Mouse (Mus musculus) adipocyte (in vitro differentiated cells): ENCODE data around the gene Gm17949.

Experiments used
- DNase-seq: peaks from one replicate; pipeline ENCODE4 v3.0.0-alpha.2; 2016; ENCODE audit warnings: low spot score

The Gm17949 gene

DNA sequence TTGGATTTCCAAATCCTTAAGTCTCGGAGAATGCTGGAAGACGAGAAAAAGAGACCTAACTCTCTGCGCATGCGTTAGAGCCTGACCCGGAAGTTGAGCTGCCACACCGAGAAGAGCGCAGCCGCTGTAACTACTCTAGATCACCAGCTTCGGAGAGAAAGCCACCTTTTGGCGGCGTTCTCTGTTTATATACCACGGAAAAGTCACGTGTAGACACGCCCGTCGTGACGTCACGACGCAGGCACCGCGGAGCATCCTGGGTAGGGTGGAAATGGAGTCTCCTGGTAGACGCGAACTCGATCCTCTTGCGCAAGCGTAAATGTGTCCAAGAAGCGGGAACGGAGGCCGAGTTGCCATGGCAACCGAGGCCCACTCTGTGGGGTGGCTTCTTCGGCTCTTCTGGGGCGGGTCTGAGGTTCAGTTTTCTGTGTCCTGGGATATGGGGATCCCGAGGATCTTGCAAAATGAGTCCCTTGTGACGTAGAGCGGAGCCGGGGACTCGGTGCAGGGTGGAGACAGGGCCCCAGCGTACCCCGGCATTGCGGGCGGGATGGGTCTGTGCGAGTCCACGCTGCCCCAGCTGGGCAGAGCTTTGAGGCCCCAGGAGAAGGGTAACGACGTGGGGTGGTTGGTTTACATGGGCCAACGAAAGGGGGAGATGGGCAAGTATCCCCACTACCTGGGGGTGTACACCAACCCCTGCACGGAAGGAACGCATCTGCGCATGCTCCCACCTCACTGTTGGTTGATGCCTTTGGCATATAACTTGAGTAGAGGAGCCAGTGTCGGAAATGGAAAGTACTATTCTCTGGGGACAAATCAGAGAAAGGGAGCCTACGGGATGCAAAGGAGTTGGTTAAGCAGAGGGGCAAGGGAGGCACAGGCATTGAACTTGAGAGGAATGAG lies at the start of gene Gm17949, which contains the start of gene Gtf2f1:
Gene Gm17949, plus strand, starts transcription at position 234 of the 906 bp plus-strand sequence.
Gene Gtf2f1, minus strand, starts transcription at position 53 of the 906 bp plus-strand sequence.
- DNase-seq, result peak; percentile 100

DNA sequence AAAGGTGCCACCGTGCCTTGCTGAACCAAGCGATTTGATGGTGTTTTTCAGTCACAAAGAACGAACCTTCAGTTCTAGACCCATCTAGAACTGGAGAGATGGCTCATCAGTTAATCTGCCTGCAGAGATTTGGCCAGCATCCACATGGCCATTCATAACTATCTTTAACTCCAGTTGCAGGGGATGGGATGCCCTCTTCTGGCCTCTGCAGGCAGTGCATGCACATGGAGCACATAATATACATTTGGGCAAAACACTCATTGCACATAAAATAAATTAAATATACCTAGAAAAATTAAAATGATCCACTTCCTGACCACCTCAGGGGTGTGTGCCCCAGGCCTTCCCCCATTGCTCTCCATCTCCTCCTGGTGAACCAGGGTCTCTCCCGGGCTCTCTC lies 49.4 kb upstream of the Gm17949 start:
- no peak for DNase-seq

DNA sequence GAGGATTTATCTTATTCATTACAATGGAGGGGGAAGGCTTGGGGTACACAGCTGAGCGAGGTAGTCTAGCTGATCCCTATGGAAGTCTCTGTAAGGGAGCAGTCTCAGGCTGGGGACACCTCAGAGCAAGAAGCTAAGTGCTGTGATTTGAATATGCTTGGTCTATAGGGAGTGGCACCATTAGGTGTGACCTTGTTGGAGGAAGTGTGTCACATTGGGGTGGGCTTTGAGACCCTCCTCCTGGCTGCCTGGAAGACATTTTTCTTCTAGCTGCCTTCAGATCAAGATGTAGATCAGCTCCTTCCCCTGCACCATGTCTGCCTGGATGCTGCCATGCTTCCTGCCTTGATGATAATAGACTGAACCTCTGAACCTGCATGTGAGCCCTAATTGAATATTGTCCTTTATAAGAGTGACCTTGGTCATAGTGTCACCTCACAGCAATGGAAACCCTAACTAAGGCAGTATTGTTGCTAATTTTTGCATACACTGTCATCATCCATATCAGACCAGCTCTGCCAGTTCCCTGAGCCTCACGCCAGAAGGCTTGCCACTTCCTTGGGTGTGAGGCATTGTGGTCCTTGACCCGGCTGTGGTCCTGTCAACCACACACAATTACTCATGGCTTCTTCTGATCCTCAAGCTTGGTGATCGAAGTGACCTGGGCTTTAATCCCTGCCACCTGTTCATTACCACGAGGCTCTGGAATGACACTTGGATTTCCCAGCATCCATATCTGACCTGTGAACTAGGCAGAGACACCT lies 48.4 kb upstream of the Gm17949 start:
- no peak for DNase-seq

DNA sequence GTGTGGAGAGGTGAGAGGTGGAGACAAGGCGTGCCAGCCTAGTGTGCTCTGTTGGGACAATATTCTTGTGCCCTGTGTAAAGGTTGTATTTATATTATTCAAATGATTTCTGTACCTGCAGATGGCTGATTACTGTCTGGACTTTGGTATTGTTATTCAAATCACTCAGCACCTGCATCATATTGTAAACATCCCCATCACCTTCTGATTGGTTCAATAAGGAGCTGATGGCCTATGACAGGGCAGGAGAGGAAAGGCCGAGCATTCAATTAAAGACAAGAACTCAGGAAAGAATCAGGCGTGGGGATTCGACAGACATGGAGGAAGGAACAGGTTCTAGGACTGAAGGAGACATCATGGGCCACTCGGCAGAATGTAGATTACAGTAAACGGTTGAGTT lies 47.6 kb upstream of the Gm17949 start:
- no peak for DNase-seq

DNA sequence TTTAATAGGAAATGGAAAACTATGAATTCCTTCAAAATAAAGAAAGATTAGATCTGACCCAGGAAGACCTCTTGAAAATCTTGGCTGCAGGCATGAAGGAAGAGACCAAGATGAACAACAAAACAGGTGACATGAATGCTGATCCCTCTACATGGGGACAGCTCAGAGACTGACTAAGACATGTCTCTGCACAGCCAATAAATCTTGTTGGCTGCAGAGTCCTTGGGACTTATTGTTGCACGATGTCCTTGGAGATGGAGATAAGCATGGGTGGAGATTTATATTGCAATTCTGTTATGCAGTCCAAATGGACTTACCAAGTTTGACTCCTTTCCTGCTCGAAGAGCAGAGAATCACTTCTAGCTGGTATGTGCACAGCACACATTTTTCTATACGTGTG lies 41.9 kb upstream of the Gm17949 start:
- no peak for DNase-seq

DNA sequence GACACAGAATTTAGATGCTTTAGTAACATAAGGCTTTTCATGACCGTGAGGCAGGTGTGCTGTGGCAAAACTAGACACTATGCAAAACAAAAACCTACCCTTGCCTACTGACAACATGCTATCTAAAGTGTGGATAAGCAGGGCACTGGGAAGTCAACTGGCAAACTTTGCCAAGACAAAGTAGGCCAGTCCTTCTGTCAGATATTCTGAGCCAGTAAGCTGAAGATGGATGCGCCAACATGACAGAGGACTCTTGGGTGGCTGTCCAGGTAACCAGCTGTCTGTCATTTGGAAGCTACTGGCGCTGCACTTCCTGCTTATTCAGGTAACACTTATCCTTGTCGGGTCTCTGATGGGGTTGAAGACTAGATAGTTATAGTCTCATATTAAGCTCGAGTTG lies 41.2 kb upstream of the Gm17949 start:
- no peak for DNase-seq

DNA sequence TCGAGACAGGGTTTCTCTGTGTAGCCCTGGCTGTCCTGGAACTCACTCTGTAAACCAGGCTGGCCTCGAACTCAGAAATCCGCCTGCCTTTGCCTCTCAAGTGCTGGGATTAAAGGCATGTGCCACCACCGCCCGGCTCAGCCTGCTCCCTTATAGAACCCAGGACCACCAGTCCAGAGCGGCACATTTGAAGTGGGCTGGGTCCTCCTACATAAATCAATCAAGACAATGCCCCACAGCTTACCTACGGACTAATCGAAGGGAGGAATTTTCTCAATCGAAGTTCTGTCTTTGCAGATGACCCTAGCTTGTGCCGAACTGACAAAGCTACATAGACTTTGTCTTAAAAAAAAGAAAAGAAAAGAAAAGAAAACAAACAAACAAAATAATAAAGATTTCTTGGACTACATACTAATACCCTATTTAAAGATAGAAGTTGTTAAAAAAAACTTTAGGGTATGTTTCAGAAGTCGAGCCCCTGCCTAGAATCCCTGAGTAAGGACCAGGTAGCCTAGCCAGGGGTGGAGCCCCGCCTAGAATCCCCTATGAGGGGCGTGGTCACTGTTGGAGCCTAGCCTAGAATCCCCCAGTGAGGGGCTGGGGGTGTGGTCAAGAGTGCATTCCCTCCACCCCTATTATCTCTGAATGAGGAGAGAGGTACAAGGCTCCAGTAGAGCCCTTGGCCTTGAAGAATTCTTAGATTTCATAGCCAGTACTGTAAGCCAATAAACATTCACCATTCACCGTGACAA lies 37.1 kb upstream of the Gm17949 start:
- no peak for DNase-seq

DNA sequence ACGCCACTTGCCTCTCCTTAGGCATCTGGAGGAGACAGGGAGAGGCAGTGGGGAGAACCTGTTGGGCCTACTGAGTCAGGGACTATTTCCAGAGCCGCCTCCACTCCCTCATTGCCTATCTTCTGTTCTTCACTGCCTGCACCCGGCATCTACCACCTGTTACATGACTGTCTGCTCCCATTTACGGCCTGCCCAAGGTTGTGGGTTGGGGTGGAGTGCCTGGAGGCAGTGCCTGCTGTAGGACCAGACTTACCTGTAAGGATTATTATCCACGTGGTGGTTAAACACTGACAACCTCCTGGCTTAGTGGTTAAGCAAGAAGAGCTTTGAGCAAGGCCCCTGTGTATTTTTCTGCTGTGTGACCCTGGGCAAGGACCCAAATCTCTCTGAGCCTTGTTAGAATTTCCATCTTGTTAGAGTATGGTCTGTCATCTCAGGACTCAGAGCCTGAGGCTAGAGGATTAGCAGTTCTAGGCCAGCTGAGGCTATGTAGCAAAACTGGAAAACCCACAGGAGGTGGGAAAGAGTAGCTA lies 36.5 kb upstream of the Gm17949 start:
- no peak for DNase-seq

DNA sequence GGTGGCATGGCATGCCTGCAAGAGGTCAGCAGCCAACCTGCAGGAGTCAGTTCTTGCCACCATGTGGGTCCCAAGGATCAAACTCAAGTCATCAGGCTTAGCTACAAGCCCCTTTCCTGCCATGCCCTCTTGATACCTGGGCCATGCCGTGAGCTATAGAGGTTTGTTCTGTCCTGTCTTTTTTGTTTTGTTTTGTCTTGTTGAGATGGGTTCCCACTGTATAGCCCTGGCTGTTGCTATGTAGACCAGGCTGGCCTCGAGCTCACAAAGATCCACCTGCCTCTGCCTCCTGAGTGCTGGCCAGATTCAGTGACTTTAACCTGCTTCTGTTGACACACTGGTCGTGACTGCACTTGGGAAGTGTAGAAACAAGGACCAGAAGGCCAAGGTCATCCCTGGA lies 35.9 kb upstream of the Gm17949 start:
- DNase-seq, result no peak

DNA sequence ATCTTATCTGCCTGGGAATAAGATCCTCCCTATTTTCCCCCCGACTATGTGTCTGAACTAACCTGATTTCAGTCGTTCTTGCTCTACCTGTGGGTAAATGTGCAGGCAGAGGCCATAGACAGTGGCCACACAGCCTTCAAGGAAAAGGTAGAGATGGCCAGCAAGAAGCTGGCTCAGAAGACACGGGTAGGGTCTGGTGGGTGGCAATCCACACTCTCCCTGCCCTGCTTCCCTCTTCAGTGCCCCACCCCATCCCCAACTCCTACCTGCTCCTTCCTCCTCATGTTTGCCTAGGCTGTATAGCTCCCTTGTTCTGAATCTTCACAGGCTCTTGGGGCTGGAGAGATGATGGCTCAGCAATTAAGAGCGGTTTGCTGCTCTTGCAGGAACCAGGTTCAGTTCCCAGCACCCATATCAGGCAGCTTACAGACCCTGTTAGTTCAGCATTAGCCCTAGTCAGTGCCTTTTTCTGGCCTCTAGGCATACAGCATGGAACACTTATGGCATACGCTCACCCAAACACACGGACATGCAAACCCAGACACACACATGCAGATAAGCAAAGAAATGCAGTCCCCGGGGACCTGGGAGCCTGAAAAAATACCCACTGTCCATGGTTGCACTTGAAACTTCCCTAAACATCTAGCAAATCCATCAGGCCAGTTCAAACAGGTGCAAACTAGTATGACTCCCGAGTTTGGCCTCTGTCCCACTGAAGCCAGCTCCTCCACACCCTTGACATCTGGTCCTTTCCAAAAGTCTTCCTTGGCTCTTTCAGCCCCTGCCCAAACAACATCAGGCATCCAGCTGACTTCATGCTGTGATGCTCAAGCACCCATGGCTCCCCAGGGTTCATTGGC lies 34.5 kb upstream of the Gm17949 start:
- no peak for DNase-seq

DNA sequence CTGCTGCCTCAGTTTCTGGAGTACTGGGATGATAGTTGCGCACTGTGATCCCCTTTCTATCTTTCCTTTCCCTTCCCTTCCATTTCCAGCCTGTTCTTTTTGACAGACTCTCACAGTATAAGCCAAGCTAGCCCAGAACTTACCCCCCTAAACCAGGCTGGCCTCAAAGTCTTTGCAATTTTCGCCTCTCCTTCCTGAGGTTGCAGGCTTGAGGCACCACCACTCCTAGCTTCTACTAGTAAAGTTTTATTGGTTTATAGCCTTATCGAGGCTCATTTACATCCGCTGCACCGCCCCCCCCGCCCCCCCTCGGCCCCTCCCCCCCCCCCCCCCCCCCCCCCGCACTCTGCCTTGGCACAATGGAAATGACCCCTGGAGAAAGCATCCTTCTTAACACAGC lies 31.7 kb upstream of the Gm17949 start:
- DNase-seq, result no peak

DNA sequence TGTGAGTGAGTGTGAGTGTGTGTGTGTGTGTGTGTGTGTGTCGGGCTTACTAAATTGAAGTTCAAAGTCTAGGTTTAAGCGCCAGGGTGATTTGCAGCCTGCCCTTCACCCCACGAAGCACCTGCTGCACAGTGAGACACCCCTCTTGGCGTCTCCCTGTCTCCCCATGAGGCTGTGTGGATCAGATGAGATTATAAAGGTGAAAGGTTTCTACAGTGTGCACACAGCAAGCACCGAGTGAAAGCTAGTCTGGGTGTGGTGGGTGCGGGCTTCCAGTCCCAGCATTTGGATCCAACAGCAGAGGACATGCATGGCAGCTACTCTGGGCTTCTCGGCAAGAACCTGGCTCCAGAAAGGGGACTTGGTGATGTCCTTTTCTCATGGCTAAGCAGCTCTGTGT lies 30.2 kb upstream of the Gm17949 start:
- no peak for DNase-seq

DNA sequence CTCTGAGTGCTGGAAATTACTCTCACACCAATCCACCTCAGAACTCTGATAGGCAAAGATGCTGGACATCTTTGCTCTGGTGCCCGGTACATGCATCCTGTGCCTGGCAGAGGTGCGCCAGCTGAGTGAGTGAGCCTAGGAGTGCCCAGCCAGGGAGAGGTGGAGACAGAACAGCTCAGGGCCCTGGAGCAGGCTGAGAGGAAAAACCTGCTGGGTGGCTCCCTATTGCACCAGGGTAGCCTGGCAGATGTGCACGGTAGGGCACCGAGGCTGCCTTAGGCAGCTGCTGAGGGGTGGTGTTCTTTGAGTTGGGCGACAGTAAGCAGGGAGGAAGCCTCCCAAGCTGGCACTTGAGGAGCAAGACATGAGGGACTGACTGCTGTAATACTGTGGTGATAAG lies 29.3 kb upstream of the Gm17949 start, which contains the start of gene Acer1:
Gene Acer1, minus strand, starts transcription at position 114 of the 400 bp plus-strand sequence.
- no peak for DNase-seq

DNA sequence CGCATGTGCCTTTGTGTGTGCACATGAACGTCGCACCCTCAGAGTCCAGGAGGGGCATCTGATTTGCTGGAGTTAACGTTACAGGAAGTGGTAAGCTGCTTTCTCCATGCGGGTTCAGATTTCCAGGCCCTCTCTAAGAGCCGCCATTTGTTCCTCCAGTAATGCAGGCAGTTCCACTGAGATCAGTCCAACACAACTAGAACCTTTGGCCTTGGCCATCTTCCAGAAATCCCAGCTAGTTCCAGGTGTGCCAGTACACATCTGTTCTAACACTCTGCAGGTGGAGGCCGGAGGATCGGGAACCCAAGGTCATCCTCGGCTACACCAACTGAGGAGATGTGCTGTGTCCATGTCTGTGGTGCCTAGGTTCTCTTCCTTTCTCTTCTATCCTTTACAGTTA lies 26.4 kb upstream of the Gm17949 start:
- DNase-seq, result no peak

DNA sequence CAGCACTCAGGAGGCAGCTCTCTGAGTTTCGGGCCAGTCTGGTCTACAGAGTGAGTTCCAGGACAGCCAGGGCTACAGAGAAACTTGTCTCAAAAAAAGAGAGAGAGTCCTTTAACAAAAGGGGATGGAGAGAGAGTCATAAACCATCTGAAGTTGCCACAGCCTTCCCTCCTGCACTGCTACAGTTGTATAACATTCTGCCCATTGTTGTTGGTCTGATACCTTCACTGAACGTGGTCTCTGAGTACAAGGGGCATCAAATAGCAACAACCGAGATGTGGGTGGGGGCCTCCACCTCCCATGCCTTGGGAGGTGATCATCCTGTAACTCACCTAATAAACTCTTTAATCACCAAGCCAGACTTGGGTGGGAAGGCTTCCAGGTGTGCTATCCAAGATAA lies 25.6 kb upstream of the Gm17949 start:
- DNase-seq, result no peak

DNA sequence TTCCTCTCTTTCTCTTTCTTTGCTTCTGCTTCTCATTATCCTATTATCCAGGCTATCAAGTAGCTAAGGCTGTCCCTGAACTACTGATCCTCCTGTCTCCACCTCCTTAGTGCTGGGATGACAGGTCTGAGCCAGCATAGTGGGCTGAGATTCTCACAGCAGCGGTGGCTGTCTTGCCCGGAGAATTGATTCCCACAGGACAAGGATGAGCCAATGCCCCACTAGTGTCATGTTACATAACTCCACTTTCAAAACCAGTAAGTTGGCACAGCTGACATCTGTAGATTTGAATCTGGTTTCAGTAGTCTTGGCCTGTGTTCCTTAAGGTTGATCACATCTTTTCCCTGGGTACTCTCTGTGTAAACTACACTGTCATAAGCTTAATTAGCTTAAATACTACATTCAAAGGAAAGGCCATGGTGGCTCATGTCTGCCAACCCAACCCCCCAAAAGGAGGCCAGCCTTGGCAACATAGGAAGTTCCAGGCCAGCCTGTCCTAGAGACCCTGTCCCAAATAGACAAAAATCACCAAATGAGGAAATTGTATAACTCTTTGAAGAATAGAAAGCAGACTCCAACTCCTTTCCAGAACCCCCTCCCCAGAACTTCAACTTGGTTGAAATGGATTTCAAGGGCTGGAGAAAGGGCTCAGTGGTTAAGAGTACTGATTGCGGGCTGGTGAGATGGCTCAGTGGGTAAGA lies 25.0 kb upstream of the Gm17949 start:
- peak; percentile 78 for DNase-seq

DNA sequence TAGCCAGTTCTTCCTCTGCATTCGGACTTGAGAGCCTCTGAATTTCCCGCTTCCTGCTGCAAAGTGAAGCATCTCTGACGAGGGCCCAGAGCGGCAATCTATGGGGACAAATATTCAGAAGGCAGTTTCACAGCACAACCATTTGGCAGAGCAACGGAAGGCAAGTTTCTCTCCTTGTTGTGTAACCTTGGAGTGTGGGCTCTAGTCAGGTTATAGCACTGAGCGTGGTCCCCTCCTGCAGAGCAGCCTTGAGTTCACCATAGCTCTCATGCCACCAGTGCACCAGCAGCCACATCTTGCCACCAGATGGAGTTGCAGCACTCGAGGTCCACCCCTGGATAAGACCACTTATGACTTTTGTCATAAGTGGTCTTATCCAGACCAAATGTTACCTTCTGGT lies 22.8 kb upstream of the Gm17949 start:
- DNase-seq, result no peak

DNA sequence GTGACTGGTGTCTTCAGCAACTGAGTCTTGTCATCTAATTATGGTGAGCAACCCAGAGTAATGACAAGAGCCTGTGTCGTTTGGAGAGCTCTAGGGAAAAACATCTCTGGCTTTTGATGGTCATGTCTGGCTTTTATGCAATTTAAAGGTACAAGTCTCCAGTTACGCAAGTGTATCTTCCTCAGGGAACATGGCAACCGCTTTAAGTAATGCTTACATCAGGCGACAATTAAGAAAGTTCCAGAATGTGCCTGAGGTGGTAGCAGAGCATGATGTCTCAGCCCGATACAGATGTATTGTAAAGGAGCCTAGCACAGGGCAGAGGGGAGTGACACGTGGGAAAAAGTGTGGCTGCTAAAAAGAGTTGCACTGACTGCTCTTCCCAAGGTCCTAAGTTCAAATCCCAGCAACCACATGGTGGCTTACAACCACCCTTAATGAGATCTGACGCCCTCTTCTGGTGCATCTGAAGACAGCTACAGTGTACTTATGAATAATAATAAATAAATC lies 22.3 kb upstream of the Gm17949 start:
- no peak for DNase-seq

DNA sequence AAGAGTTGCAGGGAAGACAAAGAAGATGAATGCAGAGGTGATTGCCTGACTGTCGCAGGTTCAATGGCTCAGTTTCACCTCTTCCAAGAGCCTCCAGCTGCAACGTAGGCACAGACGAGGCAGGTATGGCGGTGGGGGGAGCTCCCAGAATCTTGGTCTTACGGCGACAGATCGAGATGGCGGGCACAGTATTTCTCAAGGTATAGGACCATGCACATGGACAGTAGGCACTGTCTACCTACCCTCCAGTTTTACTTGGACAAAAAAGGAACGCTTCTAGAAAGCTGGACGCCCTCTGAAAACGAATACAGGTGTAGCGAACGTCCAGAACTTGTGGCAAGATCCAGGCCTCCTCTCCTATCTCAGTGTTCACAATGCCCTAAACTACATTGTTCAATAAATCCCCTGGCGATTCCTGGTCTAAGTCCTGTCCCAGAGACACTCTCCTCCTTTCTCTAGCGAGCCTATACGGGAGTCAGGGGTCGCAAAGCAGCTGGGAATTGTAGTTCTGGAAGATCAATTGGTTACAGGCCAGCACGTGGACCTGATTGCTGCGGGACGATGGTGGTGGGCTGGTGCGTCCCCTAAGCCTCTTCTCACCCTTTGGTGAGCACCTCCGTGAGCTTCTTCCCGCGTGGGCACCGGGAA lies 21.7 kb upstream of the Gm17949 start:
- DNase-seq, result no peak
